Mouse (Mus musculus) forebrain, embryonic 14.5 days (tissue): ENCODE results near the gene Clec4b1. TPM values are rescaled to one million over a fixed set of nuclear protein-coding genes. Genes with fewer than 3 reads are reported as not detected.
"Not testable (repeated sequence)": the region's sequence is repeated elsewhere in the genome, so short reads cannot be mapped to it uniquely, and the experiment has no call there.

ENCODE experiments used
- ATAC-seq: fragments of 200-750 bp; cut with Nextera tagmentation; 2 replicates; pipeline ENCODE4 v1.8.0; 2017; ENCODE audit warnings: mild to moderate bottlenecking, moderate library complexity
- DNase-seq: peaks from one replicate; pipeline ENCODE4 v3.0.0-alpha.2; 2015; ENCODE audit warnings: low spot score
- H3K27ac ChIP-seq: fragments of 300-500 bp; sonication (generic); 2 replicates; pipeline ENCODE4 v1.5.1; 2014; ENCODE audit warnings: low read depth, mild to moderate bottlenecking, control low read depth, low read length, moderate library complexity
- H3K27me3 ChIP-seq: fragments of 300-500 bp; sonication (generic); replicated peaks from 2 replicates; pipeline ENCODE4 v1.6.1; 2014; ENCODE audit warnings: low read length, control low read depth, mixed read lengths; ENCODE audit not compliant: control insufficient read depth, insufficient read depth
- H3K36me3 ChIP-seq: fragments of 300-500 bp; sonication (generic); 2 replicates; pipeline ENCODE4 v1.6.1; 2014; ENCODE audit warnings: low read length, control low read depth; ENCODE audit not compliant: control insufficient read depth, insufficient read depth
- H3K4me1 ChIP-seq: fragments of 300-500 bp; sonication (generic); 2 replicates; pipeline ENCODE4 v1.6.1; 2014; ENCODE audit warnings: antibody characterized with exemption, low read length, control low read depth; ENCODE audit not compliant: control insufficient read depth, insufficient read depth
- H3K4me2 ChIP-seq: fragments of 300-500 bp; sonication (generic); 2 replicates; pipeline ENCODE4 v1.6.1; 2014; ENCODE audit warnings: mild to moderate bottlenecking, control low read depth, low read length
- H3K4me3 ChIP-seq: fragments of 300-500 bp; sonication (generic); 2 replicates; pipeline ENCODE4 v1.5.1; 2014; ENCODE audit warnings: low read depth, low read length, control low read depth
- H3K9ac ChIP-seq: fragments of 300-500 bp; sonication (generic); 2 replicates; pipeline ENCODE4 v1.6.1; 2014; ENCODE audit warnings: mild to moderate bottlenecking, low read length, control low read depth, moderate library complexity
- H3K9me3 ChIP-seq: fragments of 300-500 bp; sonication (generic); replicated peaks from 2 replicates; pipeline ENCODE4 v1.6.1; 2016; ENCODE audit warnings: low read length, control low read depth, mixed read lengths; ENCODE audit not compliant: control insufficient read depth
- WGBS: fragments of 180-500 bp; shearing (Covaris S2); extraction: QIAGEN DNeasy Blood & Tissue Kit; methylation state at CpG from one replicate; pipeline ENCODE4 v1.1.7; 2014; 5-methylcytosine and 5-hydroxymethylcytosine counted together
- polyA plus RNA-seq: library from polyadenylated mRNA; unstranded; fragments of >200 nt; fragmentation: Nextera tagmentation; extraction: Ambion mirVana; gene quantifications from 2 replicates; pipeline ENCODE4 v1.2.1, GENCODE M21; 2014

Gene Clec4b1
- polyA plus RNA-seq: not detected in 2 replicates

DNA sequence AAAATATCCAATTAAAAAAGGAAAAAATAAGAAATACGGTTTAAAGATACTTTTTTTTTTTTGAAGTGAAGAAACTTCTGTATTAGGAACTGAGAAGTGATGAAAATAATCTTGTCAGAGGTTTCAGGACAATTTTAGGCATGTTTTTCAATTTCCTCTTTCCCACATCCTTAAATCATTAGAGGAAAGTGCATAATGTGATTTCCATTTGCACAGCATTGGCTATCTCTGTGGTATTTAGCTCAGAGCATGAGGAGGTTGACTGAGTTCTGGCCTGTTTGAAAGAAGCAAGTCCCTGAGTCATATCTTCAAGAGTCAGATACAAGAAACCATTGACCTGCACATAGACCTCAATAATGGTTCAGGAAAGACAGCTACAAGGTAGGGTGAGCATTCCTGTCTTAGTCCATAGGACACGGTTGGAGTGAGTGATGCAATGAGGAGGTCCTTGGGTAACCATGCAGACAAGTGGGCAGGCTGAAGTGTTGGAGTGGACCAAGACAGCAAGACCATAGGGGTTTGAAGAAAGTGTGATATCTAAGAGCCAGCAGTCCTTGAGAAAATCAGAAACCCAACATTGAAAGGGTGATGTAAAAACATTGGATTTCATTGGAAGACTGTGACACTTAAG lies at the start of gene Clec4b1:
Gene Clec4b1, plus strand, starts transcription at position 221 of the 631 bp plus-strand sequence.
- Histone ChIP-seq H3K27me3 (no peaks in the 10 kb centered on the region), H3K36me3 (no peaks in the 10 kb centered on the region), H3K4me3 (no peak within 1 kb of the TSS), H3K27ac (no peak within 1 kb of the TSS), H3K4me2 (no peak within 1 kb of the TSS), H3K9ac (no peak within 1 kb of the TSS), H3K9me3 (no peaks in the 10 kb centered on the region; the same call in 1 of the 2 replicates), H3K4me1 (no peaks in the 10 kb centered on the region)
- DNase-seq: no peak
- 85% methylated on average over 2 of the region's 2 CpGs for WGBS
- no peak for ATAC-seq

DNA sequence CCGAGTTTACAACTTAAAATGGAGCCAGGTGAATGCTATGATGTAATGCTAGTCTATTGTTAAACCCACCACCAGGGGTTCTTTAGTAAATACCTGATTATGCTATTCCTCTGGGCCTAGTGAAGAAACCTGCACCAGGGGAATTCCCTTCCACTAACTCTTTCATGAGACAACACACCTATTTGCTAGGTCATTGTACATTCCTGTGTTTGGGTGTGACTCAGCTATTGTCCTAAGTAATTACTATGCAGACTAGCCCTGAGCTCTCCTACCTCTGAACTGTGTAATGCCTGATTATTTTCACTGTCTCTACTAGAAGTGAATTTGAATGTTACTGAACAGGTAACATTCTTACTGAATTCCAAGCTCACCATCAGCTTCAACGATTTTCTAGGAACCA lies 45.1 kb upstream of the Clec4b1 start:
- 63% methylated on average over 2 of the region's 2 CpGs for WGBS

GRCm38 (mm10) chr6:123005591-123005990 lies 44.2 kb upstream of the Clec4b1 start:
- WGBS: 70% methylated on average over 1 of the region's 1 CpGs
- Histone ChIP-seq H3K36me3 (no peaks in the 10 kb centered on the region), H3K27me3 (no peaks in the 10 kb centered on the region), H3K9ac (no peak overlapping the region), H3K27ac (no peak overlapping the region), H3K4me3 (no peak overlapping the region), H3K4me1 (no peaks in the 10 kb centered on the region), H3K4me2 (no peak overlapping the region), H3K9me3 (no peaks in the 10 kb centered on the region)
- ATAC-seq: no peak
- DNase-seq: no peak

More for the DNA sequence above, 45.1 kb upstream of the Clec4b1 start:
- not testable (repeated sequence) for H3K9me3 ChIP-seq, DNase-seq, H3K4me3 ChIP-seq, H3K27me3 ChIP-seq, H3K36me3 ChIP-seq, ATAC-seq, H3K4me2 ChIP-seq, H3K9ac ChIP-seq, H3K4me1 ChIP-seq, H3K27ac ChIP-seq

DNA sequence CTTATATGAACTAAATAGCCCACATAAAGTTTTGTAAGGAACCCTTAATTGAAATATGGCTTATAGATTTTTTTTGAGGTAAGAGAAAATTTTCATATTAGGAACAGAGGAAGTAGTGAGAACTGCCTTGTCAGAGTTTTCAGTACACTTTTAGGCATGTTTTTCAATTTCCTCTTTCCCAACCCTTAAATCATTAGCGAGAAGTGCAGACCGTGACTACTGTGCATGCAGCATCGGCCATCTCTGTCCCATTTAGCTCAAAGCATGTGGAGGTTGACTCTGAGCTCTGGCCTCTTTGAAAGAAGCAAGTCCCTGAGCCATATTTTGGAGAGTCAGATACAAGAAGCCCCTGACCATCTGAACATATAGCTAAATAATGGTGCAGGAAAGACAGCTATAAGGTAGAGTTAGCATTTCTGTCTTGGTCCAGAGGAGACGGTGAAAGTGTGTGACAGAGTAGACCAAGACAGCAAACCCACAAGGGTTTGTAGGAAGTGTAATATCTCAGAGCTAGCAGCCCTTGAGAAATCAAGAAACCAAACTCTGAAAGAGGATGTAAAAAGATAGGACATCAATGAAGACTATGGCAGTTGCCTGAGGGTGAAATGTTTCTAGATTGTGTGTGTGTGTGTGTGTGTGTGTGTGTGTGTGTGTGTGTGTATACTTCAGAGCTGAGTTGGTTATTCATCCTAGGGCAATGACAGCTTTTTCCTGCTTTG lies 45.5 kb downstream of the Clec4b1 start:
- 92% methylated on average over 4 of the region's 4 CpGs for WGBS
- Histone ChIP-seq H3K4me3 (no peak overlapping the region), H3K36me3 (no peaks in the 10 kb centered on the region), H3K4me2 (no peak overlapping the region), H3K27me3 (no peaks in the 10 kb centered on the region), H3K9ac (no peak overlapping the region), H3K4me1 (no peaks in the 10 kb centered on the region), H3K9me3 (no peaks in the 10 kb centered on the region), H3K27ac (no peak overlapping the region)
- no peak for DNase-seq
- ATAC-seq: no peak

DNA sequence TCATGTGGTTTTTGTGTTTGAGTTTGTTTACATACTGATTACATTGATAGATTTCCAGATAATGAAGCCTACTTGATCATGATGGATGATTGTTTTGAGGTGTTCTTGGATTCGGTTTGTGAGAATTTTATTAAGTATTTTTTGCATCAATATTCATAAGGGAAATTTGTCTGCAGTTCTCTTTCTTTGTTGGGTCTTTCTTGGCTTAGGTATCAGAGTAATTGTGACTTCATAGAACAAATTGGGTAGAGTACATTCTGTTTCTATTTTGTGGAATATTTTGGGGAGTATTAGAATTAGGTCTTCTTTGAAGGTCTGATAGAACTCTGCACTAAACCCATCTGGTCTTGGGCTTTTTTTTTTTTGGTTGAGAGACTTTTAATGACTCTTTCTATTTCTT lies 56.4 kb downstream of the Clec4b1 start, which contains the start of gene Clec4a2:
Gene Clec4a2, plus strand, starts transcription at position 301 of the 400 bp plus-strand sequence.
- H3K27ac ChIP-seq, ATAC-seq, H3K9ac ChIP-seq, DNase-seq, H3K9me3 ChIP-seq, H3K4me3 ChIP-seq, H3K4me1 ChIP-seq, H3K36me3 ChIP-seq, H3K27me3 ChIP-seq, H3K4me2 ChIP-seq: not testable (repeated sequence)
- 63% methylated on average over 1 of the region's 1 CpGs for WGBS

Other genes starting within 250 kb of the Clec4b1 start
- gene Slc2a3, start 248.3 kb upstream of the Clec4b1 start, polyA plus RNA-seq: 15.6 and 18.1 TPM in 2 replicates
- 4.9 and 6.4 TPM in 2 replicates for gene Foxj2, start 230.0 kb upstream of the Clec4b1 start, polyA plus RNA-seq
- gene C3ar1, start 193.8 kb upstream of the Clec4b1 start, polyA plus RNA-seq: 1.1 and 1.2 TPM in 2 replicates
- gene Necap1, start 175.5 kb upstream of the Clec4b1 start, polyA plus RNA-seq: 106 and 123 TPM in 2 replicates
- gene Clec4a1, start 128.1 kb upstream of the Clec4b1 start, polyA plus RNA-seq: 1.2 TPM in 2 replicates
- gene Clec4a3, start 97.4 kb upstream of the Clec4b1 start, polyA plus RNA-seq: 0.69 and 0.84 TPM in 2 replicates
- not detected in 2 replicates for gene Clec4a4, start 59.6 kb upstream of the Clec4b1 start, polyA plus RNA-seq
- gene Clec4a2, start 56.5 kb downstream of the Clec4b1 start, polyA plus RNA-seq: 1.3 and 1.7 TPM in 2 replicates
- gene Clec4b2, start 122.9 kb downstream of the Clec4b1 start, polyA plus RNA-seq: not detected in 2 replicates
- 0.64 and 1.0 TPM in 2 replicates for gene Clec4n, start 179.9 kb downstream of the Clec4b1 start, polyA plus RNA-seq
- not detected in 2 replicates for gene Clec4d, start 212.1 kb downstream of the Clec4b1 start, polyA plus RNA-seq
- gene Clec4e, start 239.9 kb downstream of the Clec4b1 start, polyA plus RNA-seq: not detected in 2 replicates